In the genomic region with DNA sequence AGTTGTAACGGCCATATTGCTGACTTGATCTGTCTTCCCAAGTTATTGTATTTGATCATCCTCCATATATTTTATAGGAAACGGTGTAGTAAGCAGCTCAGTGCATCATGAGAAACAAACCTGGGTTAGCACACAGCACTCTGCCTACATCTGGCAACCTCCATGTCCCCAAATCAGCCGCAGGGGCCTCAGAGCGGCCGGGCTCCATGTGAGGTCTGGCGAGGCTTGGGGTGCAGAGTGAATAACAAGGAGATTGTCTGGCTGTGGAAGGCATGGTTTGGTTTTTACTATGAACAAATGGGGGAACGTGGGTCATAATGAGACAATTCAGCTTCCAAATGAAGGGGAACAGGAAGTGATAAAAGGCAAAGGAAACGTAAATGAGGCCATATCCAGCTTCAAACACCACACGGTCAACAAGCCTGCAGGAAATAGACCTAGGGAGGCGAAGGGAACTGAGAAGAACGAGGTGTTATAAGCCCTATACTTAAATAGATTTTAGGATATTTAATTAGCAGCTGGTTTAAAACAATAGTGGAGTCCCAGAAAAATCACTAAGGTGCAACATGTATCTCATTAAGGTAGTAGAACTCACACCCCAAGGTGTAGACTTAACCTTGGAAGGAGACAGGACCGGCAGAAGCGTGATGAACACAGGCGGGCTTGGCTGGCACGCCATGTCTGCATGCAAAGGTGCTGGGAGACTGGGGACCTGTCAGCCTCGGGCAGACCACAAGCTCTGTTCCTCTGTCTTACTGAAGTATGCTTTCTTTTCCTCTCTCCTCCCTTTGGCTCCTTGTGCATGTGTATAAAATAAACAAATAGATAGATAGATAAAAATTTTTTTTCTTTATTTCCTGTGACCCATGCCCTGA, we compare ENCODE assay signal across 9 mouse cellular contexts. TPM values are rescaled to one million over a fixed set of nuclear protein-coding genes. Genes with fewer than 3 reads are reported as not detected.
A peak's percentile ranks its signal among the peaks of the same experiment; 100 is the strongest.
DNase-seq lines count a peak whose midpoint lies in the region; ATAC-seq and TF ChIP-seq lines count a peak whose summit lies in the region.
"Had no signal": no experiment of that assay in that cellular context is flagged by ENCODE, and none has a peak within 500 bp of the region (broad histone marks: within the 10 kb centered on the region; RNA-seq: fewer than 3 reads in every experiment).

No protein-coding gene starts in this region.

- H3K4me1 ChIP-seq in lung, embryonic 14.5 days (ENCODE audit: insufficient read depth) = peaks cover 9% of the 10 kb centered on the region
- peaks cover 17% of the 10 kb centered on the region for H3K4me1 ChIP-seq in forebrain, embryonic 10.5 days
- H3K4me1 ChIP-seq in limb, embryonic 12.5 days (replicated peaks) = peaks cover 12% of the 10 kb centered on the region
- peaks cover 19% of the 10 kb centered on the region; the same call in 1 of the 2 replicates for H3K4me1 ChIP-seq in neural tube, embryonic 15.5 days

- no peak for ATAC-seq in lung, embryonic 14.5 days (ENCODE audit: insufficient read depth)
- peak; percentile 43; the same call in 1 of the 2 replicates for ATAC-seq in limb, embryonic 12.5 days (ENCODE audit: insufficient number of reproducible peaks, insufficient read depth, low FRiP score, low TSS enrichment, low read depth)
- no peak for ATAC-seq in neural tube, embryonic 15.5 days (ENCODE audit: low FRiP score)

- H3K27me3 ChIP-seq in lung, embryonic 14.5 days (ENCODE audit: insufficient read depth, low read length) = no peaks in the 10 kb centered on the region
- H3K27me3 ChIP-seq in forebrain, embryonic 10.5 days (ENCODE audit: poor library complexity, severe bottlenecking) = peaks cover 29% of the 10 kb centered on the region
- no peaks in the 10 kb centered on the region for H3K27me3 ChIP-seq in limb, embryonic 12.5 days
- no peaks in the 10 kb centered on the region for H3K27me3 ChIP-seq in neural tube, embryonic 15.5 days (replicated peaks)

- 24% methylated on average over 16 of the region's 16 CpGs for WGBS in lung, embryonic 14.5 days
- WGBS in forebrain, embryonic 10.5 days = 28% methylated on average over 16 of the region's 16 CpGs
- WGBS in limb, embryonic 12.5 days = 12% methylated on average over 16 of the region's 16 CpGs
- 24% methylated on average over 16 of the region's 16 CpGs for WGBS in neural tube, embryonic 15.5 days

- no peak overlapping the region for H3K27ac ChIP-seq in lung, embryonic 14.5 days (ENCODE audit: low read depth)
- H3K27ac ChIP-seq in forebrain, embryonic 10.5 days = peak overlapping the region; percentile 48; the same call in 1 of the 2 replicates
- peak overlapping the region; percentile 56 for H3K27ac ChIP-seq in limb, embryonic 12.5 days
- H3K27ac ChIP-seq in neural tube, embryonic 15.5 days (replicated peaks) = no peak overlapping the region

- H3K36me3 ChIP-seq in lung, embryonic 14.5 days (ENCODE audit: insufficient read depth) = no peaks in the 10 kb centered on the region
- H3K36me3 ChIP-seq in forebrain, embryonic 10.5 days (replicated peaks) = no peaks in the 10 kb centered on the region
- H3K36me3 ChIP-seq in limb, embryonic 12.5 days = no peaks in the 10 kb centered on the region
- no peaks in the 10 kb centered on the region for H3K36me3 ChIP-seq in neural tube, embryonic 15.5 days

- no peak for TF ChIP-seq CTCF in lung, embryonic 14.5 days (IDR thresholded peaks at IDR 0.05; ENCODE audit: low read depth)

- H3K4me3 ChIP-seq in lung, embryonic 14.5 days (ENCODE audit: low read depth, low read length) = peak overlapping the region; percentile 31
- peak overlapping the region; percentile 54 for H3K4me3 ChIP-seq in forebrain, embryonic 10.5 days
- peak overlapping the region; percentile 41 for H3K4me3 ChIP-seq in limb, embryonic 12.5 days (replicated peaks)
- H3K4me3 ChIP-seq in neural tube, embryonic 15.5 days (replicated peaks) = peak overlapping the region; percentile 30; the same call in 1 of the 2 replicates
- H3K4me3 ChIP-seq: erythroblast, embryonic 14.5 days had no signal

- peak; percentile 37 for DNase-seq in lung, embryonic 14.5 days
- no peak for DNase-seq in lung, adult 18-20 months
- DNase-seq in forebrain, embryonic 10.5 days (ENCODE audit: extremely low spot score, low spot score) = no peak
- no peak for DNase-seq in layer of hippocampus, postnatal 36 days
- no peak for DNase-seq in frontal cortex, postnatal 14 days (ENCODE audit: low spot score in 2 of 2)
- no peak for DNase-seq in Muller cell, postnatal 12 days (ENCODE audit: inconsistent ontology term)

- peak overlapping the region; percentile 62 for H3K4me2 ChIP-seq in lung, embryonic 14.5 days
- peak overlapping the region; percentile 77 for H3K4me2 ChIP-seq in limb, embryonic 12.5 days
- peak overlapping the region; percentile 63 for H3K4me2 ChIP-seq in neural tube, embryonic 15.5 days

- H3K9me3 ChIP-seq in lung, embryonic 14.5 days (ENCODE audit: low read depth, low read length) = no peaks in the 10 kb centered on the region
- H3K9me3 ChIP-seq in forebrain, embryonic 10.5 days = no peaks in the 10 kb centered on the region
- no peaks in the 10 kb centered on the region for H3K9me3 ChIP-seq in limb, embryonic 12.5 days
- no peaks in the 10 kb centered on the region for H3K9me3 ChIP-seq in neural tube, embryonic 15.5 days (replicated peaks)

- H3K9ac ChIP-seq in lung, embryonic 14.5 days = peak overlapping the region; percentile 44
- peak overlapping the region; percentile 47 for H3K9ac ChIP-seq in limb, embryonic 12.5 days (replicated peaks)
- no peak overlapping the region for H3K9ac ChIP-seq in neural tube, embryonic 15.5 days (replicated peaks)

RNA-seq across cellular contexts. Expression of a gene that starts 11.1 kb away (rescaled TPM):
- polyA plus RNA-seq in lung, embryonic 14.5 days (2014; fragmentation: Nextera tagmentation; extraction: Ambion mirVana) = 1.7 and 2.1 TPM in 2 replicates
- 0.38 and 0.49 TPM in 2 replicates for polyA plus RNA-seq in forebrain, embryonic 10.5 days (2016; fragmentation: Nextera tagmentation; extraction: Ambion mirVana)
- polyA plus RNA-seq in limb, embryonic 12.5 days (2016; fragmentation: Nextera tagmentation; extraction: Ambion mirVana) = 0.70 and 0.89 TPM in 2 replicates
- 0.43 and 0.44 TPM in 2 replicates for polyA plus RNA-seq in neural tube, embryonic 15.5 days (2015; fragmentation: Nextera tagmentation; extraction: Ambion mirVana)
- 10 to 100 TPM; 10.4 to 11.5 TPM for total RNA-seq in layer of hippocampus, postnatal 36 days (2021)

RNA-seq across cellular contexts. Expression of a gene that starts 11.6 kb away (rescaled TPM):
- 0.08 and 0.14 TPM in 2 replicates for polyA plus RNA-seq in lung, embryonic 14.5 days (2014; fragmentation: Nextera tagmentation; extraction: Ambion mirVana)
- not detected in 2 replicates for polyA plus RNA-seq in forebrain, embryonic 10.5 days (2016; fragmentation: Nextera tagmentation; extraction: Ambion mirVana)
- polyA plus RNA-seq in limb, embryonic 12.5 days (2016; fragmentation: Nextera tagmentation; extraction: Ambion mirVana) = 0.22 TPM in 1 of 2 replicates, not detected in the other
- polyA plus RNA-seq in neural tube, embryonic 15.5 days (2015; fragmentation: Nextera tagmentation; extraction: Ambion mirVana) = 0.23 and 5.5 TPM in 2 replicates
- total RNA-seq in layer of hippocampus, postnatal 36 days (2021) = under 1 TPM; 0.48 to 0.60 TPM
- polyA plus RNA-seq: erythroblast, embryonic 14.5 days had no signal

RNA-seq across cellular contexts. Expression of a gene that starts 14.9 kb away (rescaled TPM):
- 106 and 108 TPM in 2 replicates for polyA plus RNA-seq in lung, embryonic 14.5 days (2014; fragmentation: Nextera tagmentation; extraction: Ambion mirVana)
- polyA plus RNA-seq in forebrain, embryonic 10.5 days (2016; fragmentation: Nextera tagmentation; extraction: Ambion mirVana) = 101 and 103 TPM in 2 replicates
- polyA plus RNA-seq in limb, embryonic 12.5 days (2016; fragmentation: Nextera tagmentation; extraction: Ambion mirVana) = 99.7 and 111 TPM in 2 replicates
- 106 and 119 TPM in 2 replicates for polyA plus RNA-seq in neural tube, embryonic 15.5 days (2015; fragmentation: Nextera tagmentation; extraction: Ambion mirVana)
- total RNA-seq in layer of hippocampus, postnatal 36 days (2021) = 10 to 100 TPM; 74.5 to 81.9 TPM

RNA-seq across cellular contexts. Expression of a gene that starts 34.3 kb away (rescaled TPM):
- polyA plus RNA-seq in lung, embryonic 14.5 days (2014; fragmentation: Nextera tagmentation; extraction: Ambion mirVana) = 1.5 and 1.9 TPM in 2 replicates
- polyA plus RNA-seq in forebrain, embryonic 10.5 days (2016; fragmentation: Nextera tagmentation; extraction: Ambion mirVana) = 1.7 and 1.9 TPM in 2 replicates
- 3.6 and 4.0 TPM in 2 replicates for polyA plus RNA-seq in limb, embryonic 12.5 days (2016; fragmentation: Nextera tagmentation; extraction: Ambion mirVana)
- polyA plus RNA-seq in neural tube, embryonic 15.5 days (2015; fragmentation: Nextera tagmentation; extraction: Ambion mirVana) = 1.5 and 2.8 TPM in 2 replicates
- 1 to 10 TPM; 4.2 to 6.0 TPM for total RNA-seq in layer of hippocampus, postnatal 36 days (2021)

RNA-seq across cellular contexts. Expression of a gene that starts 34.9 kb away (rescaled TPM):
- polyA plus RNA-seq in lung, embryonic 14.5 days (2014; fragmentation: Nextera tagmentation; extraction: Ambion mirVana) = 130 and 134 TPM in 2 replicates
- polyA plus RNA-seq in forebrain, embryonic 10.5 days (2016; fragmentation: Nextera tagmentation; extraction: Ambion mirVana) = 166 and 170 TPM in 2 replicates
- 133 and 139 TPM in 2 replicates for polyA plus RNA-seq in limb, embryonic 12.5 days (2016; fragmentation: Nextera tagmentation; extraction: Ambion mirVana)
- polyA plus RNA-seq in neural tube, embryonic 15.5 days (2015; fragmentation: Nextera tagmentation; extraction: Ambion mirVana) = 71.1 and 80.0 TPM in 2 replicates
- 100 to 1,000 TPM; 119 to 130 TPM for total RNA-seq in layer of hippocampus, postnatal 36 days (2021)

Comparison
In these comparisons a context has a peak if more than half of its experiments do, and no peak if none do; other contexts are left out.
1. H3K27ac ChIP-seq: peak in forebrain, embryonic 10.5 days (single experiment) and limb, embryonic 12.5 days (single experiment); none in lung, embryonic 14.5 days (single experiment) and neural tube, embryonic 15.5 days (single experiment).
2. Peak in every context shown above with its lines, with median percentiles within 50 percentile points of each other: H3K4me2 ChIP-seq and H3K4me3 ChIP-seq.